Mouse (Mus musculus): ENCODE data around the gene Ski. TPM values are rescaled to one million over a fixed set of nuclear protein-coding genes. Genes with fewer than 3 reads are reported as not detected.
"Not testable (repeated sequence)": the region's sequence is repeated elsewhere in the genome, so short reads cannot be mapped to it uniquely, and the experiment has no call there.

The Ski gene
- total RNA-seq (2022) = 10 to 100 TPM; 64.1 to 85.4 (median 69.1) TPM

GRCm38 (mm10) chr4:155222552-155222840 lies at the start of gene Ski:
Gene Ski (minus strand): TSS chr4:155222592.
- DNase-seq = no peak

- peak; percentile 34 for DNase-seq
These were observed 46.0 kb upstream of the Ski start for GRCm38 (mm10) chr4:155268382-155268781.

- no peak for DNase-seq
These were observed 45.3 kb upstream of the Ski start for GRCm38 (mm10) chr4:155267639-155268175.

GRCm38 (mm10) chr4:155267047-155267543 lies 44.7 kb upstream of the Ski start:
- DNase-seq = no peak

GRCm38 (mm10) chr4:155264521-155265321 lies 42.3 kb upstream of the Ski start:
- DNase-seq = no peak

GRCm38 (mm10) chr4:155252253-155252652 lies 29.9 kb upstream of the Ski start:
- no peak for DNase-seq

GRCm38 (mm10) chr4:155251147-155251546 lies 28.8 kb upstream of the Ski start:
- no peak for DNase-seq

- DNase-seq = no peak
These were observed 28.1 kb upstream of the Ski start for GRCm38 (mm10) chr4:155250361-155251117.

- DNase-seq = peak; percentile 84
These were observed 27.4 kb upstream of the Ski start, which contains the start of gene Faap20 for GRCm38 (mm10) chr4:155249648-155250351. Gene Faap20 (plus strand): TSS chr4:155249802.

- DNase-seq = peak; percentile 87
These were observed 26.9 kb upstream of the Ski start for GRCm38 (mm10) chr4:155249257-155249647.

- not testable (repeated sequence) for DNase-seq
These were observed 25.7 kb upstream of the Ski start for GRCm38 (mm10) chr4:155248054-155248453.

GRCm38 (mm10) chr4:155246691-155247105 lies 24.3 kb upstream of the Ski start:
- DNase-seq = no peak

GRCm38 (mm10) chr4:155245770-155246492 lies 23.5 kb upstream of the Ski start:
- no peak for DNase-seq

- no peak for DNase-seq
These were observed 20.8 kb upstream of the Ski start for GRCm38 (mm10) chr4:155243233-155243632.

GRCm38 (mm10) chr4:155242292-155242691 lies 19.9 kb upstream of the Ski start:
- DNase-seq = no peak

GRCm38 (mm10) chr4:155241789-155242188 lies 19.4 kb upstream of the Ski start:
- DNase-seq = no peak

GRCm38 (mm10) chr4:155239494-155239893 lies 17.1 kb upstream of the Ski start:
- no peak for DNase-seq

GRCm38 (mm10) chr4:155238276-155238675 lies 15.9 kb upstream of the Ski start:
- no peak for DNase-seq

GRCm38 (mm10) chr4:155236737-155237385 lies 14.5 kb upstream of the Ski start:
- no peak for DNase-seq

GRCm38 (mm10) chr4:155235311-155236119 lies 13.1 kb upstream of the Ski start:
- peak; percentile 88 for DNase-seq

All from adrenal gland, adult 8-10 months (tissue).